Mouse (Mus musculus) liver, embryonic 11.5 days (tissue): ENCODE measurements at regions not wholly inside any gene's neighbourhood (a gene's known extent, or its start where the extent isn't known, plus 50 kb on each side); places are given as distances from the start of the nearest gene placed in this dataset.

ENCODE experiments used
- ATAC-seq: fragments of 200-750 bp; cut with Nextera tagmentation; replicated peaks from 2 replicates; pipeline ENCODE4 v1.8.0; 2017; ENCODE audit warnings: moderate number of reproducible peaks, mild to moderate bottlenecking, moderate TSS enrichment, moderate library complexity; ENCODE audit not compliant: low FRiP score
- DNase-seq: peaks from one replicate; pipeline ENCODE4 v3.0.0-alpha.2; 2017; ENCODE audit warnings: low spot score
- H3K27ac ChIP-seq: fragments of 300-500 bp; sonication (generic); 2 replicates; pipeline ENCODE4 v1.5.1; 2014; ENCODE audit warnings: mild to moderate bottlenecking, low read depth, low read length, control low read depth
- H3K27me3 ChIP-seq: fragments of 300-500 bp; sonication (generic); replicated peaks from 2 replicates; pipeline ENCODE4 v1.6.1; 2014; ENCODE audit warnings: low read length, mixed read lengths; ENCODE audit not compliant: control insufficient read depth, insufficient read depth
- H3K36me3 ChIP-seq: fragments of 300-500 bp; sonication (generic); 2 replicates; pipeline ENCODE4 v1.6.1; 2014; ENCODE audit warnings: mild to moderate bottlenecking, low read length, moderate library complexity, mixed read lengths; ENCODE audit not compliant: control insufficient read depth, insufficient read depth
- H3K4me1 ChIP-seq: fragments of 300-500 bp; sonication (generic); replicated peaks from 2 replicates; pipeline ENCODE4 v1.6.1; 2014; ENCODE audit warnings: low read length, mixed read lengths; ENCODE audit not compliant: control insufficient read depth, insufficient read depth
- H3K4me2 ChIP-seq: fragments of 300-500 bp; sonication (generic); 2 replicates; pipeline ENCODE4 v1.6.1; 2014; ENCODE audit warnings: mild to moderate bottlenecking, control low read depth, moderate library complexity
- H3K4me3 ChIP-seq: fragments of 300-500 bp; sonication (generic); 2 replicates; pipeline ENCODE4 v1.5.1; 2014; ENCODE audit warnings: low read depth, low read length, control low read depth
- H3K9ac ChIP-seq: fragments of 300-500 bp; sonication (generic); 2 replicates; pipeline ENCODE4 v1.6.1; 2014; ENCODE audit warnings: low read depth, low read length, control low read depth
- H3K9me3 ChIP-seq: fragments of 300-500 bp; sonication (generic); 2 replicates; pipeline ENCODE4 v1.6.1; 2016; ENCODE audit warnings: low read length, inconsistent platforms, mixed read lengths; ENCODE audit not compliant: control insufficient read depth
- WGBS: fragments of 180-500 bp; shearing (Covaris S2); extraction: QIAGEN DNeasy Blood & Tissue Kit; methylation state at CpG from one replicate; pipeline ENCODE4 v1.1.7; 2014; 5-methylcytosine and 5-hydroxymethylcytosine counted together

DNA sequence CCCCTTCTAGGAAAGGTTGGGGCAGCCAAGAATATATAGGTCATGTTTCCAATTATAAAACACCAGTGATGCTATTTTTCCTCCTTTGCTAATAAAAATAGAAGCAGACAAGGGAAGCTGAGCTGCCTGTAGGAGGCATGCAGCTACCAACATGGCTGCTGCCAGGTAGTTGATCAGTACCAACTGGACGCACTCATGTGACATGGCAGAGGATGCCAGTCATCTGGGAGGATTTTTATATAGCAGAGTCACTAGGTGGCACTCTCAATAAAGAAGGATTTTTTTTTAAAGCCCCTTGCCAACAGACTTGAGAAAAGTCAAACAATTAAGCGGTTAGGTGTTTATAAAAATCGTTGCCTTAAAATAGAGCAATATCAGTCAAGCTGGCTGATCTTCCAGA lies 273.5 kb downstream of the Mex3b start:
- DNase-seq: no peak
- 0 out of 2 replicates have a peak, but pooled peaks cover 2% of the 10 kb centered on the region for H3K4me1 ChIP-seq
- WGBS: 87% methylated on average over 3 of the region's 3 CpGs

DNA sequence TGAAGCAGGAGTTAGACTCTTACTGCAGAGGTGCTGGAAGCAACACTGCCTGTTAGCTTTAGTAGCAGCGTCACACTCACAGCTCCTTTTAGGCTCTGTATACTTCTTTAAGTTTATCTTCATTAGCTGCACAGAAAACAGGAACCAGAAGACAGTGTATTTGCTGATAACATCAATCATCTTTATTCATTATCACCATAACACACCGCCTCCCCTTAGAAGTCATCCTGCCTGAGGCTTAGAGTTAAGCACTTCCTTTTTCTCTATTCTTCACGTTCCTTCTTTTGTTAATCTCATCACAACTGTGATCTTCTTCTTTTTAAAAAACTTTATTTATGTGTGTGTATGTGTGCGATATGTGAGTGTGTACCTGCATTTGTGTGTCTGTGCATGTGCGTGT lies 276.9 kb downstream of the Mex3b start:
- H3K4me3 ChIP-seq: no peak overlapping the region
- no peak overlapping the region for H3K4me2 ChIP-seq
- H3K9me3 ChIP-seq: no peaks in the 10 kb centered on the region
- DNase-seq (no peak), ATAC-seq (no peak)
- H3K36me3 ChIP-seq: no peaks in the 10 kb centered on the region
- H3K4me1 ChIP-seq: 0 out of 2 replicates have a peak, but pooled peaks cover 2% of the 10 kb centered on the region
- H3K27ac ChIP-seq: no peak overlapping the region
- no peaks in the 10 kb centered on the region for H3K27me3 ChIP-seq
- no peak overlapping the region for H3K9ac ChIP-seq
- 39% methylated on average over 5 of the region's 5 CpGs for WGBS

More for the DNA sequence above, 273.5 kb downstream of the Mex3b start:
- no peak for ATAC-seq
- Histone ChIP-seq H3K36me3 (no peaks in the 10 kb centered on the region), H3K27ac (no peak overlapping the region), H3K4me2 (no peak overlapping the region), H3K9me3 (no peaks in the 10 kb centered on the region), H3K9ac (no peak overlapping the region), H3K4me3 (no peak overlapping the region), H3K27me3 (no peaks in the 10 kb centered on the region)

DNA sequence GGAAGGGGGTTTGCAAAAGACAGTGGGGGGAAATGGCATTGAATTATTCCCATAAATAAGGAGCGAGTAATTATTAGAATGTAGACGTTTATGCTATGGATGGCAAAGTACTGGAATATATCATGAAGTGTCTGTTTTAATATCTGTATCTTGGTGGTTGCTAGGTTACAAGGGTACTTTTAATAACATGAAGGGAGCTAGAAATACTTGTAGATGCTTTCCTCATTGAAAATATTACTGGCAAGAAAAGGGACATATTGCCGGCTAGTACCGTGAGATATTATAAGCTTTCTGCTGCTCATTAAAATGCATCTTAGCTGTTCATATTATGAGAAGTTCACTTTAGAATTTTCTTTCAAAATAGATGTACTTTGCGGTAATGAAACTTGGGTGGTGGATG lies 278.4 kb downstream of the Mex3b start:
- no peak for ATAC-seq
- WGBS: 86% methylated on average over 5 of the region's 5 CpGs

DNA sequence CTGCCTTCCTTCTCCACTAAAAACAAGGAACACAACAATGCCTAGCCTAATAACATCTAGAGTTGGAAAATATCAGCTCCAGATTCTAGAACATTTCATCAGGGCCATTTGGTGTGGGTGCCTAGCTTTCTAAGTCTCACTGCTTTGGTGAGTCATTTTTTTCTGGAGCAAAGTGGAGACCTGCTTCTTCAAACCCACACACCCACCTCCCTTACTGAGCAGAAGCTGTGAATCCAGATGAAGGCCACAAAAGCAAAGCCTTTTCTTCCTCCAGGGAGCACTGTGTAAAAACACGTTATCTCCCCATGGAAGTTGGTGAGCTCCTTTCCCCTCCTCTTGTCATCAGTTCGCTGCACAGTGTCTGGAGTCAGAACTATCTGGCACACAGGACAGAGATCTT lies 294.1 kb downstream of the Mex3b start:
- Histone ChIP-seq H3K36me3 (no peaks in the 10 kb centered on the region), H3K4me1 (no peaks in the 10 kb centered on the region), H3K27ac (no peak overlapping the region), H3K9ac (no peak overlapping the region), H3K4me2 (no peak overlapping the region), H3K27me3 (no peaks in the 10 kb centered on the region), H3K4me3 (no peak overlapping the region), H3K9me3 (no peaks in the 10 kb centered on the region)
- DNase-seq (no peak), ATAC-seq (no peak)
- 49% methylated on average over 2 of the region's 2 CpGs for WGBS

More for the DNA sequence above, 278.4 kb downstream of the Mex3b start:
- Histone ChIP-seq H3K27ac (no peak overlapping the region), H3K4me1 (0 out of 2 replicates have a peak, but pooled peaks cover 2% of the 10 kb centered on the region), H3K36me3 (no peaks in the 10 kb centered on the region), H3K27me3 (no peaks in the 10 kb centered on the region), H3K4me2 (no peak overlapping the region), H3K4me3 (no peak overlapping the region), H3K9me3 (no peaks in the 10 kb centered on the region), H3K9ac (no peak overlapping the region)
- DNase-seq: no peak

DNA sequence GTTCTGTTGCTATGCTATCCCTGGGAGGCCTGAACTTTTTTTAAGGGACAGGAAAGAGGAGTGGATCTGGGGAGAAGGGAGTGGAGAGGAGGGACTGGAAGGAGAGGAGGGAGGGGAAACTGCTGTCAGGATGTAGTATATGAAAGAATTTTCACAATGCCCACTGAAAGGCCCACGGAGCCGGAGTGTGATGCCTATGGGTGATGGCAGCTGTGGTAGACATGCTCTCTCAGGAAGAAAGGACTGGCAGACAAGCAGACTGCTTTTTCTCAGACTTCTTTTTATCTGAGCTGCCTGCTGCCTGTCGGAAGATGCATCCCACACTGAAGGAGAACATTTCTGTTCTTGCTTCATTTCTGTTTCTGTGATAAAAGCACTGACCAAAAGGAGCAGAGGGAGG lies 295.7 kb downstream of the Mex3b start:
- Histone ChIP-seq H3K4me1 (no peaks in the 10 kb centered on the region), H3K4me2 (no peak overlapping the region), H3K4me3 (no peak overlapping the region), H3K36me3 (no peaks in the 10 kb centered on the region), H3K9ac (no peak overlapping the region), H3K27me3 (no peaks in the 10 kb centered on the region), H3K9me3 (no peaks in the 10 kb centered on the region), H3K27ac (no peak overlapping the region)
- ATAC-seq (no peak), DNase-seq (no peak)
- WGBS: 64% methylated on average over 3 of the region's 3 CpGs

DNA sequence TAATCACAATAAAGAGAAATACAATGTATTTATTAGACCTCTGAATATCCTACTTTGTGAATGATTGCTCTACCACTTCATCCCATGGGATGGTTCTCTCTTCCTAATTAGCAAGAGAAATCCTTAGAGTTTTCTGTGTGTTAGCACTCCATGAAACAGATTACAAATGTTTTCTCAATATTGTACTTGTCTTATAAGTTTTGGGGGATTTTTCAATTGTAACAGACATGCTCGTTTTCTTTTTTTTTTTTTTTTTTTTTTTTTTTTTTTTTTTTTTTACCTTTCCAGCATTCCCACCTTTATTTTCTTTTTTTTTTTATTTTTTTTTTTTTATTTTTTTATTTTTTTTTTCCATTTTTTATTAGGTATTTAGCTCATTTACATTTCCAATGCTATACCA lies 312.3 kb downstream of the Mex3b start:
- ATAC-seq (no peak), DNase-seq (no peak)
- Histone ChIP-seq H3K27ac (no peak overlapping the region), H3K9me3 (no peaks in the 10 kb centered on the region), H3K27me3 (no peaks in the 10 kb centered on the region), H3K9ac (no peak overlapping the region), H3K4me3 (no peak overlapping the region), H3K36me3 (no peaks in the 10 kb centered on the region), H3K4me2 (no peak overlapping the region), H3K4me1 (no peaks in the 10 kb centered on the region)
- 85% methylated on average over 1 of the region's 1 CpGs for WGBS

DNA sequence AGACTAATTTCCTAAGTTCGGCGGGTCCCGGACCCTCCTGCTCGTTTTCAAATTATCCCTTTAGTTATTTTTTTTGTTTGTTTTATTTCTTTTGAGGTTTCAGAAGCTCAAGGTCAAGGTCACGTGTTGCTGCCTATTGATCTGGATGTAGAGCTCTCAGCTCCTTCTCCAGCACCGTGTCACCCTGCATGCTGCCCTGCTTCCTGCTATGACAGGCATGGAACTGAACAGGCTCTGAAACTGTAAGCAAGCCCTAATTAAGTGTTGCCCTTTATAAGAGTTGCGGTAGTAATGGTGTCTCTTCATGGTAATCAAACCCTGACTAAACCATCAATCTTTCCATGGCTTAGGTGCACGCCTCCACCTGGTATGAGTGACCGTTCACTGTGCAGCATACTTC lies 319.2 kb downstream of the Mex3b start:
- Histone ChIP-seq H3K36me3 (no peaks in the 10 kb centered on the region), H3K4me1 (no peaks in the 10 kb centered on the region), H3K9me3 (no peaks in the 10 kb centered on the region), H3K4me3 (no peak overlapping the region), H3K4me2 (no peak overlapping the region), H3K9ac (no peak overlapping the region), H3K27me3 (no peaks in the 10 kb centered on the region), H3K27ac (no peak overlapping the region)
- DNase-seq: no peak
- 90% methylated on average over 9 of the region's 9 CpGs for WGBS
- no peak for ATAC-seq

DNA sequence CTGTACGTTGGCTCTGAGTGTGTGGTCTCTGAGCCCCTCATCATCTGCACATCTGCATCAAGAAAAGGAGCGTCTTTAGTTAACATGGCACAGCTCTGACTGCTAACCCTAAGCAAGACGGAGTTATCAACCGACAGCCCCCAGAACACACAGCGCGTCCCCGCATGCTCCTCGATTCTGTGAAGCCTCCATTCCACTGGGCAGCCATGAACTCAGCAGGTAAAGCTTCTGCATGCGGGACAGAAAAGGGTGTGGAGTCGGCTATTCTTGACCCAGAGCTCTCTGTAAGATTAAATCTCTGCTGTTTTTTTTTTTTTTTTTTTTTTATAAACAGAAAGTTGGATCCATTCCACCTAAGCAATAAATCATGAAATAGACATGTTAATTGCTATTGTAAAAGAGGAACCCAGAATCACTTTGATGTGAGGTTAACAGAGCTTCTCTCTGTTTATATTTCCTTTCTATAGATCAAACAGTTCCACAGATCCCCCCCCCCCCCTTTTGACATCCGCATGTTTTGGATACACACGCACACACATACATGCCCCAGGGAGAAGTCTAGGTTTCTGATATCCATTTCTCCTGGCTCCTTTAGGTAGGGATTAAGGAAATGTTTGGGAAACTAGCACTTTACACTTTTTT lies 328.9 kb downstream of the Mex3b start:
- no peak for ATAC-seq
- WGBS: 79% methylated on average over 12 of the region's 12 CpGs

DNA sequence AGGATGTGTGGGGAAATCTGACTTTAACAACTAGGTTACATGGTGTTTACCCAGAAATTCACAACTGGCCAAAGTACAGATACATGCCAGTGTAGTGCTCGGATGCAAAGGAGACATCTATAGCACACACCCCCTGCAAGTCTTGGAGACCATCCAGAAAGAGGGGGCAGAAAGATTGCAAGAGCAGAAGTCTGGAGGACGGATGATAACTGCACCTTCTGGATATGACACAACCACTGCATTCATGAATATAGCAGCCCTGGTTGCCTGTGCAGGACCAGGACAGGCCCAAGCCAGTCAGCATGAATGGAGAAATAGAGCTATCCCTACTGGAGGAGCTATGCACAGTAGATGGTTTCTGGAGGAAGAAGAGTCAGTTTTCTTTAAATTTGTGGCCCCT lies 330.4 kb downstream of the Mex3b start:
- Histone ChIP-seq H3K27me3 (no peaks in the 10 kb centered on the region), H3K4me3 (no peak overlapping the region), H3K36me3 (no peaks in the 10 kb centered on the region), H3K27ac (no peak overlapping the region), H3K4me2 (no peak overlapping the region), H3K9me3 (no peaks in the 10 kb centered on the region), H3K4me1 (no peaks in the 10 kb centered on the region; the same call in 1 of the 2 replicates), H3K9ac (no peak overlapping the region)
- 64% methylated on average over 2 of the region's 2 CpGs for WGBS
- ATAC-seq: no peak
- no peak for DNase-seq

More for the DNA sequence above, 328.9 kb downstream of the Mex3b start:
- H3K4me2 ChIP-seq: no peak overlapping the region
- H3K27me3 ChIP-seq: no peaks in the 10 kb centered on the region
- DNase-seq: no peak
- no peaks in the 10 kb centered on the region for H3K36me3 ChIP-seq
- no peaks in the 10 kb centered on the region for H3K4me1 ChIP-seq
- no peaks in the 10 kb centered on the region for H3K9me3 ChIP-seq
- H3K9ac ChIP-seq: no peak overlapping the region
- no peak overlapping the region for H3K27ac ChIP-seq
- no peak overlapping the region for H3K4me3 ChIP-seq
